Mouse (Mus musculus): ENCODE measurements around the gene Aars2.

- TF ChIP-seq EP300 (IDR thresholded peaks at IDR 0.05; ENCODE audit: low read depth): no peak
- no peak for TF ChIP-seq CTCF (IDR thresholded peaks at IDR 0.05; ENCODE audit: low read depth)
Measured at GRCm38 (mm10) chr17:45487216-45487615, 19.4 kb upstream of the Aars2 start.
